Mouse (Mus musculus) embryonic fibroblast, embryonic 13.5 days (primary cell): ENCODE data around the gene Pear1. TPM values are rescaled to one million over a fixed set of nuclear protein-coding genes. Genes with fewer than 3 reads are reported as not detected.
"Not testable (repeated sequence)": the region's sequence is repeated elsewhere in the genome, so short reads cannot be mapped to it uniquely, and the experiment has no call there.

Experiments used
- H3K27ac ChIP-seq: 2 replicates; pipeline ENCODE4 v1.5.1; 2012; ENCODE audit warnings: low read length, control low read depth, inconsistent platforms; ENCODE audit not compliant: insufficient read depth
- H3K4me1 ChIP-seq: 2 replicates; pipeline ENCODE4 v1.6.1; 2011; ENCODE audit warnings: low read length; ENCODE audit not compliant: control insufficient read depth, insufficient read depth
- H3K4me3 ChIP-seq: 2 replicates; pipeline ENCODE4 v1.5.1; 2011; ENCODE audit warnings: mild to moderate bottlenecking, control low read depth, low read length; ENCODE audit not compliant: insufficient read depth
- CTCF ChIP-seq: IDR thresholded peaks from 2 replicates; pipeline ENCODE4 v1.5.1; 2011; ENCODE audit warnings: mild to moderate bottlenecking, control low read depth, low read length, moderate library complexity, borderline replicate concordance; ENCODE audit not compliant: insufficient read depth
- POLR2A ChIP-seq: IDR thresholded peaks from 2 replicates; pipeline ENCODE4 v1.6.1; 2011; ENCODE audit warnings: low read depth, mild to moderate bottlenecking, control low read depth, low read length, moderate library complexity
- polyA plus RNA-seq: library from polyadenylated mRNA; stranded (reverse); fragments of >200 nt; gene quantifications from 2 replicates; pipeline ENCODE4 v1.2.4, GENCODE M21; 2011; ENCODE audit warnings: low read depth; ENCODE audit not compliant: missing spikeins, insufficient read length

Pear1 gene
- 65.8 and 74.0 TPM in 2 replicates for polyA plus RNA-seq

DNA sequence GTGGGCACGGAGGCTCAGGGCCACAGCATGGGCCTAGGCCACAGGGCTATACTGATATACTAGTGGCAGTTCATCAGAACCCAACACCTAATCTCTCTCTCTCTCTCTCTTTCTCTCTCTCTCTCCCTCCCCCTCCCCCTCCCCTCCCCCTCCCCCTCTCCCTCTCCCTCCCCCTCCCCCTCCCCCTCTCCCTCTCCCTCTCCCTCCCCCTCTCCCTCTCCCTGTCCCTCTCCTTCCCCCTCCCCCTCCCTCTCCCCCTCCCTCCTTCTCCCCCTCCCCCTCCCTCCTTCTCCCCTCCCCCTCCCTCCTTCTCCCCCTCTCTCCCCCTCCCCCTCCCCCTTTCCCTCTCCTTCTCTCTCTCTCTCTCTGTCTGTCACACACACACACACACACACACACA is at the start of gene Pear1:
TSS of gene Pear1 (minus strand) at position 101 of the 400 bp plus-strand sequence.
- not testable (repeated sequence) for H3K27ac ChIP-seq, H3K4me3 ChIP-seq, H3K4me1 ChIP-seq

DNA sequence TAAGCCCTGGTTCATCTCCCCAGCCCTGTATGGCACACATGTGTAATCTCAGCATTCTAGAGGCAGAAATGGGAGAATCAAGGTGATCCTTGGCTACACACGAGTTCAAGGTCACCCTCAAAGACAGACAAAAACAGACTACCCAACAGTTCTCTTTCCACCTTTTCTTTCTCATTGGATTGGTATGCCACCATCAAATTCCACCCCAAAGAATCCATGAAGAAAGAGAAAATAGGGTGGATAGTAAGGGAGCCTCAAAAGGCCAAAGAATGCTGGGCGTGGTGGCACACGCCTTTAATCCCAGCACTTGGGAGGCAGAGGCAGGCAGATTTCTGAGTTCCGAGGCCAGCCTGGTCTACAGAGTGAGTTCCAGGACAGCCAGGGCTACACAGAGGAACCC is 40.0 kb upstream of the Pear1 start:
- not testable (repeated sequence) for H3K4me1 ChIP-seq, H3K27ac ChIP-seq, H3K4me3 ChIP-seq

DNA sequence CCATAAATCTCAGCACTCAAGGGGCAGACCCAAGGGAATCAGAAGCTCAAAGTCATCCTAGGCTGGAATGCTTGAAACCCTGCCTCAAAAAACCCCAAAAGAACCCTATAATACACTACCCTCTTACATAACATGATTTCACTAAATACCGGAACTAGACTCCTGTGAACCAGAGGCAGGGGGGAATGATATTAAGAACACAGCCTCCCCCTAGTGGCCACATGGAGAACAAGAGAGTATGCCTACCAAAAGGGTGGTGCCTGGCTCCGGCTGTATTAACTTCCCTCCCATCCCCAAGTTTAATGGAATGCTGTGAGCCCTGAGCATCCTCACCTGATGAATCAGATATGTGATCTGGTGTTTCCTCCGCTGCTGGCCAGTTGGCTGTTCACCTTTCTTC is 35.7 kb upstream of the Pear1 start:
- TF ChIP-seq POLR2A (no peak), CTCF (peak; percentile 23; the same call in 1 of the 2 replicates)
- H3K27ac ChIP-seq, result no peak overlapping the region
- peaks cover 4% of the 10 kb centered on the region; the same call in 1 of the 2 replicates for H3K4me1 ChIP-seq
- no peak overlapping the region for H3K4me3 ChIP-seq

DNA sequence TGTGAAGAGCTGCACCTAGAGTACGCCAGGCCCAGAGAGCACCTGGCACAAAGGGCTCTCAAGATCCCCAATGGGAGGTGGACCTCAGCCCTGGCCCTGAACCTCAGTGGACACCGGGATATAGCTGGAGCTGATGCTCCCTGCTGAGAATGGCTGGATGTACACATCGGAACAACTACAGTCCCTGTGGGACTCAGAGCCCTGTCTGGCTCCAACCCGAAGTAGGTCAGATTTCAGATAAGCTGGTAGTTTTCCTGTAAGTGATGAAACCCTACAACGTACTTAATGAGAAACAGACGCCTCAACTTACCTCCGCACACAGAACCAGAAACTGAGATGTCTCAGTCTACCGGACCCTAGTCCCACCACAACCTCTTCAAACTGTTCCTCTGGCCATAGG is 33.6 kb upstream of the Pear1 start:
- no peak for TF ChIP-seq POLR2A
- no peak for TF ChIP-seq CTCF
- Histone ChIP-seq H3K4me3 (no peak overlapping the region), H3K27ac (no peak overlapping the region), H3K4me1 (peaks cover 4% of the 10 kb centered on the region; the same call in 1 of the 2 replicates)

DNA sequence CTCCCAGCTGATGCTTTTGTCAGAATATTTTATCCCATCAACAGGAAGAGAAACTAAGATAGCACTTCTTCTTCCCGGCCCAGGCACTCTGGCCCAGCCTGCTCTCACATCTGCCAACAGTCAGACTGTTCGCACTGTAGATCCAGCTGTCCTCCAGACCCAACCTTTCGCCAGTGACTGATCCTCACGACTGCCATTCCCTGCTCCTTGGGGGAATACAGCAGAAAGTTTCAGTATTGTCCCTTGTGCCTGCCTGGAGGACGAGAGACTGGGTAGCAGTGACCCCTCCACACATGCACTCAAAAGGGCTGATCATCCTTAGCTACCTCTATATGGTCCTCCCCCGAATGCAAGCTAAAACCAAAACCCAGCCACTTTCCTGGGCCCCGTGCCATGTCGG is 31.8 kb upstream of the Pear1 start:
- no peak overlapping the region for H3K4me3 ChIP-seq
- TF ChIP-seq POLR2A, result no peak
- no peak for TF ChIP-seq CTCF
- peaks cover 4% of the 10 kb centered on the region; the same call in 1 of the 2 replicates for H3K4me1 ChIP-seq
- no peak overlapping the region for H3K27ac ChIP-seq

DNA sequence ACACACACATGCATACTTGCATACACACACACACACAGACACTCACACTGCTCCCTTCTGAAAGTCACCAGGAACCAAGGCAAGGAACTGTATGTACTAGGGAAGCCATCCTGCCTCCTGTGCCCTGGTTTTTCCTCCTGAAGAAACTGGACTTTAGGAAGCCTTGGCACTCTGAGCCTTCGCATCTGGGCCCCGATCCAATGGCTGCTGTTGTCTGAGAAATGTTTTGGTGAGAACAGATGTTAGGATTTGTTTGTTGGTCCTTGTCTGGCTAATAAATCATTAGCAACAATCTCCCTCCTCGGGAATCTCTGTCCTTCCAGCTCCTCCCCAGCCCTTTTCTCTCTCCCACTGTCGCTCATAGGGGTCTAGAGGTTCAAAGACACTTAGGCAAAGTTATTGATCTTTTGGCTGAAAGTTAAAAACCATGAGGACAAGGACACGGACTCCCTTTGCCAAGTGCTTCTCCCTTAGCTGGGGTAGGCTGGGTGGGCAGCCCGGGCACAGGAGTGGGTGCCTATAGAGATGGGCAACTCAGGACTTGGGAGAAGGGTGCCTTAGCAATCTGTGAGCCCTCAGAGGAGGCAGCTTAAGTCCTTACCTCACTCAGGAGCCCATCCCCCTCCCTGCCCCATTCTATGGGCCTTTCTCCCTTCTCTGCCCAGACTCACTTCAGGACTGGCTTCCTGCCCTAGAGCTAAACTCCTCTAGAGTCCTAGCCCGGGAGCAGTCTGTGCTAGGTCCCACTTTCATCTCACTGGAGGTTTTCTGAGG is 30.9 kb upstream of the Pear1 start:
- TF ChIP-seq CTCF (no peak), POLR2A (no peak)
- Histone ChIP-seq H3K27ac (no peak overlapping the region), H3K4me1 (peaks cover 4% of the 10 kb centered on the region; the same call in 1 of the 2 replicates), H3K4me3 (no peak overlapping the region)

DNA sequence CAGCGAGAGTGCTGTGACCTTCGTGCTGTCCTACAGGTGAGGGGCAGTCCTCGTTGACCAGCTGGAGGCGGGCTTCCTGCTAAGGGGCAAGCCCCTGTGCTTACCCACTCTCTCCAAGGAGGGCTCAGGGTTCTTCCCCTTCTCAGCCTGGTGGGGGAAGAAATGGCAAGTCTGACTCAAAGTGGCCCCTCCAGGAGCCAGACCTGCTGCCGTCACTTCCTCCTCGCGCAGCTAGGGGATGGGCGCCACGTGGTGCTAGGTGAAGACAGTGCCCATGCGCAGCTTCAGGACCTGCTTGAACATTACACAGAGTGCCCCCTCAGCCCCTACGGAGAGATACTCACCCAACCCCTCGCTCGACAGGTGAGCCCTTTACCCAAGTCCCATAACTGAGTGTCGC is 25.0 kb upstream of the Pear1 start:
- H3K4me3 ChIP-seq, result no peak overlapping the region
- no peak for TF ChIP-seq POLR2A
- TF ChIP-seq CTCF, result no peak
- no peaks in the 10 kb centered on the region for H3K4me1 ChIP-seq
- H3K27ac ChIP-seq, result no peak overlapping the region

DNA sequence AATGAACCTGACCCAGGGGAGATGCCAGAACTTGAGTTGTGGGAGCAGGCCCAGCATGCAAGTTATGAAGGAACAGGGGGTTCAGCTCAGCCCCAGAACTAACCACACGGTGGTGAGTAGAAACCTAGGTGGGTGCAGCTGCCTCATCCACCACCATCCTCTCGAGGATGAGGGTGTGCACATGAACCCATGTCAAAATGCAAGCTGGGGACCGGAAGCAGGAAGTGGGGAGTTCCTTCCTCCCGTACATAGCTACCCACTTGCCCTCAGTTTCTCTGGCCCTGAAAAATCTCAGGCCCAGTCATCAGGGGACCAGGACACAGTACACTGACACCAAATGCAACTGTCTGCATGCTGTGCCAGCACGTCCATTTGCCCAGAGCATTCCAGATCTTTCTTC is 23.6 kb upstream of the Pear1 start:
- no peak overlapping the region for H3K27ac ChIP-seq

DNA sequence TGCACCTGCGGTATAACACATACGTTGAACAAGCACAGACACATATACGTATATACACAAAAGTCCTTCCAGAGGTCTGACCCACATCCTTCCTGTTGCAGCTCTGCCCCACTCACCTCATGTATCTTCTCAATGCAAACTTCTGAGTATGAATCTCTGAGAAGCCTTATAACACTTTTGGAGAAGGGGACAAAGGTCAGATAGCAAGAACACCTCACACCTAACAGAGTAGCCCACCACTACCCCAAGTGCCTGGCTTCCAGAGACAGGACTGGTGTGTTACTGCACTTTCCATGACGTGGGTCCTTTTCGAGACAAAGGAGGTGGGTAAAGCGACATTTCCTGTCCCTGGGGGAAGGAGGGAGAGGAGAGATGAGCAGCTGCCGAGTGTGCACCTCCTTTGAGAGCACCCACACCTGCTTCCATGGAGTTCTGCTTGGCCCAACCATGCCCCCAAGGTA is 22.6 kb upstream of the Pear1 start, which contains the start of gene Sh2d2a:
TSS of gene Sh2d2a (plus strand) at position 106 of the 461 bp plus-strand sequence.
- TF ChIP-seq POLR2A, result no peak
- TF ChIP-seq CTCF, result no peak
- Histone ChIP-seq H3K27ac (no peak within 1 kb of the TSS), H3K4me3 (no peak within 1 kb of the TSS), H3K4me1 (no peaks in the 10 kb centered on the region)

More for the DNA sequence above, 23.6 kb upstream of the Pear1 start:
- H3K4me3 ChIP-seq, result no peak overlapping the region
- no peaks in the 10 kb centered on the region for H3K4me1 ChIP-seq
- no peak for TF ChIP-seq POLR2A
- no peak for TF ChIP-seq CTCF

DNA sequence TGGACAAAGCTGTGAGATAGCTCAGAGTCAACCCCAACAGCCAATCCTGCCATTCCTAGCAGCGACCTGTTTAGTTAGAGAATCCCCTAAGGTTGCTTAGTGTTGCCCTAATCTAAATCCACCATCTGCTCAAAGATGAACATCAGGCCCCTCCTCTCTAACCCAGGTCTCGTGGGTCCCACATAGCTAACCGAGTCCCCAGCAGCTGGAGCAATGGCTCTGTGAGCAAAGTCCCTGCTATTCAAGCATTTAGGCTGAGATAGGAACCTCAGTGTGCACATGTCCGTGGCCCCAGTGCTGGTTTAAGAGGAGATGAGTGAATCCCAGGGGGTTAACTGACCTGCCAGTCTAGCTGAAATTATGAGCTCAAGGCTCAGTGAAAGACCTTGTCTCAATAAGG is 22.1 kb upstream of the Pear1 start:
- H3K4me1 ChIP-seq, result no peaks in the 10 kb centered on the region
- TF ChIP-seq CTCF (no peak), POLR2A (no peak)
- no peak overlapping the region for H3K27ac ChIP-seq
- H3K4me3 ChIP-seq, result no peak overlapping the region
